Mouse (Mus musculus) intestine, embryonic 14.5 days (tissue): ENCODE measurements around the gene Ahnak2. TPM values are rescaled to one million over a fixed set of nuclear protein-coding genes. Genes with fewer than 3 reads are reported as not detected.
"Not testable (repeated sequence)": the region's sequence is repeated elsewhere in the genome, so short reads cannot be mapped to it uniquely, and the experiment has no call there.

ENCODE experiments used
- ATAC-seq: fragments of 200-750 bp; cut with Nextera tagmentation; replicated peaks from 2 replicates; pipeline ENCODE4 v1.8.0; 2017; ENCODE audit warnings: low read depth, moderate number of reproducible peaks, moderate TSS enrichment, moderate library complexity; ENCODE audit not compliant: low FRiP score, low TSS enrichment
- DNase-seq: peaks from one replicate; pipeline ENCODE4 v3.0.0-alpha.2; 2018; ENCODE audit warnings: low spot score
- H3K27ac ChIP-seq: fragments of 300-500 bp; sonication (generic); 2 replicates; pipeline ENCODE4 v1.5.1; 2014; ENCODE audit warnings: low read depth, mild to moderate bottlenecking, control low read depth
- H3K27me3 ChIP-seq: fragments of 300-500 bp; sonication (generic); replicated peaks from 2 replicates; pipeline ENCODE4 v1.6.1; 2014; ENCODE audit warnings: low read length, control low read depth; ENCODE audit not compliant: control insufficient read depth, insufficient read depth
- H3K36me3 ChIP-seq: fragments of 300-500 bp; sonication (generic); 2 replicates; pipeline ENCODE4 v1.6.1; 2014; ENCODE audit warnings: low read length, control low read depth; ENCODE audit not compliant: control insufficient read depth, insufficient read depth
- H3K4me1 ChIP-seq: fragments of 300-500 bp; sonication (generic); replicated peaks from 2 replicates; pipeline ENCODE4 v1.6.1; 2014; ENCODE audit warnings: low read length, control low read depth, mixed read lengths; ENCODE audit not compliant: control insufficient read depth, insufficient read depth
- H3K4me2 ChIP-seq: fragments of 300-500 bp; sonication (generic); 2 replicates; pipeline ENCODE4 v1.6.1; 2014; ENCODE audit warnings: low read length
- H3K4me3 ChIP-seq: fragments of 300-500 bp; sonication (generic); 2 replicates; pipeline ENCODE4 v1.5.1; 2014; ENCODE audit warnings: low read depth, low read length, control low read depth, mixed read lengths
- H3K9ac ChIP-seq: fragments of 300-500 bp; sonication (generic); 2 replicates; pipeline ENCODE4 v1.6.1; 2014; ENCODE audit warnings: mild to moderate bottlenecking, low read length
- H3K9me3 ChIP-seq: fragments of 300-500 bp; sonication (generic); 2 replicates; pipeline ENCODE4 v1.6.1; 2016; ENCODE audit warnings: low read length, control low read depth; ENCODE audit not compliant: control insufficient read depth
- WGBS: fragments of 180-500 bp; shearing (Covaris S2); extraction: QIAGEN DNeasy Blood & Tissue Kit; methylation state at CpG from one replicate; pipeline ENCODE4 v1.1.7; 2014; 5-methylcytosine and 5-hydroxymethylcytosine counted together
- polyA plus RNA-seq: library from polyadenylated mRNA; unstranded; fragments of >200 nt; fragmentation: Nextera tagmentation; extraction: Ambion mirVana; gene quantifications from 2 replicates; pipeline ENCODE4 v1.2.1, GENCODE M21; 2014

Gene Ahnak2
- polyA plus RNA-seq = 2.9 and 3.1 TPM in 2 replicates

GRCm38 (mm10) chr12:112801864-112802846 is at the start of gene Ahnak2:
Ahnak2 (minus strand) TSS chr12:112802657.
- WGBS = 3% methylated on average over 63 of the region's 69 CpGs
- Histone ChIP-seq H3K4me3 (peak within 1 kb of the TSS; percentile 44), H3K9ac (peak within 1 kb of the TSS; percentile 32; the same call in 1 of the 2 replicates), H3K4me2 (peak within 1 kb of the TSS; percentile 100), H3K9me3 (no peaks in the 10 kb centered on the region), H3K36me3 (no peaks in the 10 kb centered on the region), H3K27me3 (peaks cover 19% of the 10 kb centered on the region), H3K27ac (no peak within 1 kb of the TSS), H3K4me1 (peaks cover 25% of the 10 kb centered on the region)
- ATAC-seq (peak; percentile 64), DNase-seq (peak; percentile 70)

- no peak overlapping the region for H3K4me2 ChIP-seq
- 44% methylated on average over 7 of the region's 8 CpGs for WGBS
- no peaks in the 10 kb centered on the region for H3K36me3 ChIP-seq
- DNase-seq (no peak), ATAC-seq (no peak)
- H3K4me1 ChIP-seq = no peaks in the 10 kb centered on the region
- H3K9me3 ChIP-seq = no peaks in the 10 kb centered on the region
- no peak overlapping the region for H3K9ac ChIP-seq
- no peaks in the 10 kb centered on the region for H3K27me3 ChIP-seq
- H3K27ac ChIP-seq = no peak overlapping the region
- H3K4me3 ChIP-seq = no peak overlapping the region
Observed at GRCm38 (mm10) chr12:112851116-112851515, 48.7 kb upstream of the Ahnak2 start.

- H3K27me3 ChIP-seq = no peaks in the 10 kb centered on the region
- H3K36me3 ChIP-seq = no peaks in the 10 kb centered on the region
- H3K9ac ChIP-seq = no peak overlapping the region
- H3K4me3 ChIP-seq = no peak overlapping the region
- no peaks in the 10 kb centered on the region for H3K9me3 ChIP-seq
- no peak; the same call in 1 of the 2 replicates for ATAC-seq
- 86% methylated on average over 9 of the region's 9 CpGs for WGBS
- H3K4me1 ChIP-seq = no peaks in the 10 kb centered on the region
- H3K4me2 ChIP-seq = no peak overlapping the region
- H3K27ac ChIP-seq = no peak overlapping the region
- no peak for DNase-seq
Observed at GRCm38 (mm10) chr12:112850344-112850743, 47.9 kb upstream of the Ahnak2 start.

GRCm38 (mm10) chr12:112849235-112850022 is 47.0 kb upstream of the Ahnak2 start:
- DNase-seq (no peak), ATAC-seq (no peak)
- no peak overlapping the region for H3K9ac ChIP-seq
- no peak overlapping the region for H3K27ac ChIP-seq
- H3K9me3 ChIP-seq = no peaks in the 10 kb centered on the region
- no peaks in the 10 kb centered on the region for H3K27me3 ChIP-seq
- no peak overlapping the region for H3K4me2 ChIP-seq
- H3K36me3 ChIP-seq = no peaks in the 10 kb centered on the region
- 78% methylated on average over 11 of the region's 11 CpGs for WGBS
- H3K4me3 ChIP-seq = no peak overlapping the region
- no peaks in the 10 kb centered on the region for H3K4me1 ChIP-seq

- no peak overlapping the region for H3K9ac ChIP-seq
Observed at GRCm38 (mm10) chr12:112847880-112848279, 45.4 kb upstream of the Ahnak2 start.

GRCm38 (mm10) chr12:112843803-112844202 is 41.3 kb upstream of the Ahnak2 start:
- no peaks in the 10 kb centered on the region for H3K36me3 ChIP-seq
- no peaks in the 10 kb centered on the region for H3K9me3 ChIP-seq
- DNase-seq (peak; percentile 93), ATAC-seq (peak; percentile 88; the same call in 1 of the 2 replicates)
- no peak overlapping the region for H3K9ac ChIP-seq
- no peak overlapping the region for H3K27ac ChIP-seq
- H3K4me1 ChIP-seq = no peaks in the 10 kb centered on the region
- H3K4me2 ChIP-seq = no peak overlapping the region
- H3K4me3 ChIP-seq = no peak overlapping the region
- H3K27me3 ChIP-seq = no peaks in the 10 kb centered on the region
- WGBS = 15% methylated on average over 3 of the region's 3 CpGs

More at GRCm38 (mm10) chr12:112847880-112848279, 45.4 kb upstream of the Ahnak2 start:
- WGBS = 100% methylated on average over 2 of the region's 2 CpGs
- no peak overlapping the region for H3K27ac ChIP-seq
- no peak for DNase-seq
- no peaks in the 10 kb centered on the region for H3K36me3 ChIP-seq
- no peak overlapping the region for H3K4me2 ChIP-seq
- H3K27me3 ChIP-seq = no peaks in the 10 kb centered on the region
- H3K9me3 ChIP-seq = no peaks in the 10 kb centered on the region
- ATAC-seq = no peak
- H3K4me1 ChIP-seq = no peaks in the 10 kb centered on the region
- H3K4me3 ChIP-seq = no peak overlapping the region

- not testable (repeated sequence) for H3K9ac ChIP-seq, DNase-seq, ATAC-seq, H3K27me3 ChIP-seq, H3K4me1 ChIP-seq, H3K4me2 ChIP-seq, H3K4me3 ChIP-seq, H3K9me3 ChIP-seq, H3K36me3 ChIP-seq, H3K27ac ChIP-seq
- WGBS = 84% methylated on average over 2 of the region's 2 CpGs
Observed at GRCm38 (mm10) chr12:112842128-112842527, 39.7 kb upstream of the Ahnak2 start.

- not testable (repeated sequence) for ATAC-seq, H3K9me3 ChIP-seq, H3K4me3 ChIP-seq, H3K36me3 ChIP-seq, DNase-seq, H3K4me2 ChIP-seq, H3K27me3 ChIP-seq, H3K9ac ChIP-seq, H3K4me1 ChIP-seq, H3K27ac ChIP-seq
- WGBS = 72% methylated on average over 4 of the region's 4 CpGs
Observed at GRCm38 (mm10) chr12:112841338-112841892, 39.0 kb upstream of the Ahnak2 start.
